ENCODE assay signal across 10 mouse cellular contexts in genomic region chr4:148084261-148084714, GRCm38 (mm10). TPM values are rescaled to one million over a fixed set of nuclear protein-coding genes. Genes with fewer than 3 reads are reported as not detected.
DNase-seq lines count a peak whose midpoint lies in the region; ATAC-seq and TF ChIP-seq lines count a peak whose summit lies in the region.
"Had no signal": no experiment of that assay in that cellular context is flagged by ENCODE, and none has a peak within 500 bp of the region (broad histone marks: within the 10 kb centered on the region; RNA-seq: fewer than 3 reads in every experiment).

No protein-coding gene starts in this region.

- H3K9ac ChIP-seq in heart, embryonic 13.5 days: peak overlapping the region; percentile 47; the same call in 1 of the 2 replicates
- H3K9ac ChIP-seq in liver, adult 2 months (ENCODE audit: low read depth, low read length): no peak overlapping the region
- H3K9ac ChIP-seq: limb, embryonic 15.5 days had no signal

- no peaks in the 10 kb centered on the region for H3K79me2 ChIP-seq in liver, adult 2 months (ENCODE audit: control insufficient read depth, insufficient read depth, low read length)

- intact Hi-C loops in left cerebral cortex, postnatal 4 days (cut with DNase I): no loop called here

- no peak overlapping the region for H3K4me3 ChIP-seq in heart, embryonic 13.5 days
- no peak overlapping the region for H3K4me3 ChIP-seq in liver, adult 2 months (ENCODE audit: insufficient read depth, low read depth, low read length)
- H3K4me3 ChIP-seq: erythroblast, embryonic 14.5 days; limb, embryonic 15.5 days had no signal

- no peak for ATAC-seq in heart, embryonic 13.5 days (ENCODE audit: extremely low read depth, insufficient number of reproducible peaks, low FRiP score, low TSS enrichment)
- ATAC-seq in erythroblast, adult 5-6 weeks (replicated peaks; ENCODE audit: low FRiP score, poor library complexity, severe bottlenecking): no peak
- ATAC-seq in granulocyte monocyte progenitor cell, adult 5-6 weeks (replicated peaks; ENCODE audit: poor library complexity, severe bottlenecking): no peak

- H3K36me3 ChIP-seq in heart, embryonic 13.5 days: peaks cover 24% of the 10 kb centered on the region
- H3K36me3 ChIP-seq in liver, adult 2 months (ENCODE audit: control insufficient read depth, insufficient read depth, low read length): no peaks in the 10 kb centered on the region

- H3K4me2 ChIP-seq in heart, embryonic 13.5 days: peak overlapping the region; percentile 15; the same call in 1 of the 2 replicates
- H3K4me2 ChIP-seq: limb, embryonic 15.5 days had no signal

- WGBS in heart, embryonic 13.5 days: 15% methylated on average over 8 of the region's 8 CpGs
- WGBS in liver, adult 2 months: 33% methylated on average over 8 of the region's 8 CpGs

- peaks cover 52% of the 10 kb centered on the region for H3K4me1 ChIP-seq in heart, embryonic 13.5 days
- no peaks in the 10 kb centered on the region for H3K4me1 ChIP-seq in liver, adult 2 months (ENCODE audit: control insufficient read depth, insufficient read depth, low read length)

- DNase-seq in urinary bladder, postnatal 14 days (ENCODE audit: low spot score): peak; percentile 49
- DNase-seq in urinary bladder, postnatal 25 days (ENCODE audit: low spot score): no peak
- peak; percentile 16 for DNase-seq in liver, adult 2 months (ENCODE audit: extremely low read depth, low read depth, low spot score)
- DNase-seq in thymus, adult 18-20 months: no peak
- DNase-seq in left cerebral cortex, postnatal 4 days: no peak

- no peak for TF ChIP-seq POLR2A in liver, adult 2 months (IDR thresholded peaks at IDR 0.05; ENCODE audit: extremely low read depth, insufficient read depth, low read length)

- H3K9me3 ChIP-seq in heart, embryonic 13.5 days: no peaks in the 10 kb centered on the region
- H3K9me3 ChIP-seq: limb, embryonic 15.5 days had no signal

- no peak overlapping the region for H3K27ac ChIP-seq in heart, embryonic 13.5 days (replicated peaks)
- peak overlapping the region; percentile 30 for H3K27ac ChIP-seq in liver, adult 2 months (replicated peaks; ENCODE audit: insufficient read depth, low read depth, low read length)
- H3K27ac ChIP-seq: limb, embryonic 15.5 days had no signal

- no peaks in the 10 kb centered on the region for H3K27me3 ChIP-seq in heart, embryonic 13.5 days (replicated peaks)
- H3K27me3 ChIP-seq in liver, adult 2 months (ENCODE audit: control insufficient read depth, insufficient read depth, low read length): no peaks in the 10 kb centered on the region
- H3K27me3 ChIP-seq: limb, embryonic 15.5 days had no signal

- TF ChIP-seq CTCF in liver, adult 2 months (IDR thresholded peaks at IDR 0.05; ENCODE audit: low read depth, low read length): no peak

RNA-seq across cellular contexts. Expression of gene Agtrap, which starts 3.5 kb away (rescaled TPM):
- 15.4 and 17.6 TPM in 2 replicates for polyA plus RNA-seq in heart, embryonic 13.5 days (2015; fragmentation: Nextera tagmentation; extraction: Ambion mirVana)
- 2.1 and 2.4 TPM in 2 replicates for total RNA-seq in liver, adult 2 months (2014; rRNA removed)
- 3.7 TPM in 2 replicates for polyA plus RNA-seq in liver, adult 2 months (2012; rRNA removed)
- 4.6 and 7.3 TPM in 2 replicates for total RNA-seq in erythroblast, adult 5-6 weeks (2015; ENCODE audit: low replicate concordance)
- total RNA-seq in erythroblast, adult 5-6 weeks (2017; ENCODE audit: low replicate concordance): 7.4 and 9.2 TPM in 2 replicates
- total RNA-seq in granulocyte monocyte progenitor cell, adult 5-6 weeks (2014; fragmentation: Nextera tagmentation): 28.5 and 30.0 TPM in 2 replicates
- 28.2 and 30.8 TPM in 2 replicates for total RNA-seq in granulocyte monocyte progenitor cell, adult 5-6 weeks (2017)
- 1 to 10 TPM; 4.2 to 4.6 TPM for total RNA-seq in left cerebral cortex, postnatal 4 days (2021)

RNA-seq across cellular contexts. Expression of gene Mthfr, which starts 45.4 kb away (rescaled TPM):
- polyA plus RNA-seq in heart, embryonic 13.5 days (2015; fragmentation: Nextera tagmentation; extraction: Ambion mirVana): 11.4 and 11.7 TPM in 2 replicates
- total RNA-seq in liver, adult 2 months (2014; rRNA removed): 4.1 and 6.2 TPM in 2 replicates
- 11.8 and 12.9 TPM in 2 replicates for polyA plus RNA-seq in liver, adult 2 months (2012; rRNA removed)
- total RNA-seq in erythroblast, adult 5-6 weeks (2015; ENCODE audit: low replicate concordance): 1.0 and 5.4 TPM in 2 replicates
- 4.9 and 7.7 TPM in 2 replicates for total RNA-seq in erythroblast, adult 5-6 weeks (2017; ENCODE audit: low replicate concordance)
- total RNA-seq in granulocyte monocyte progenitor cell, adult 5-6 weeks (2014; fragmentation: Nextera tagmentation): 5.4 and 7.6 TPM in 2 replicates
- total RNA-seq in granulocyte monocyte progenitor cell, adult 5-6 weeks (2017): 2.7 and 9.0 TPM in 2 replicates
- total RNA-seq in left cerebral cortex, postnatal 4 days (2021): 10 to 100 TPM; 17.5 to 18.4 TPM

RNA-seq across cellular contexts. Expression of gene Clcn6, which starts 45.7 kb away (rescaled TPM):
- polyA plus RNA-seq in heart, embryonic 13.5 days (2015; fragmentation: Nextera tagmentation; extraction: Ambion mirVana): 5.8 and 6.5 TPM in 2 replicates
- 1.8 and 2.8 TPM in 2 replicates for total RNA-seq in liver, adult 2 months (2014; rRNA removed)
- polyA plus RNA-seq in liver, adult 2 months (2012; rRNA removed): 2.0 and 5.3 TPM in 2 replicates
- 0.63 and 2.1 TPM in 2 replicates for total RNA-seq in erythroblast, adult 5-6 weeks (2015; ENCODE audit: low replicate concordance)
- total RNA-seq in erythroblast, adult 5-6 weeks (2017; ENCODE audit: low replicate concordance): 2.0 and 3.1 TPM in 2 replicates
- total RNA-seq in granulocyte monocyte progenitor cell, adult 5-6 weeks (2014; fragmentation: Nextera tagmentation): 7.4 and 9.1 TPM in 2 replicates
- total RNA-seq in granulocyte monocyte progenitor cell, adult 5-6 weeks (2017): 1.3 and 4.3 TPM in 2 replicates
- 10 to 100 TPM; 86.1 to 86.6 TPM for total RNA-seq in left cerebral cortex, postnatal 4 days (2021)

RNA-seq across cellular contexts. Expression of gene Mad2l2, which starts 45.9 kb away (rescaled TPM):
- polyA plus RNA-seq in heart, embryonic 13.5 days (2015; fragmentation: Nextera tagmentation; extraction: Ambion mirVana): 33.3 and 39.0 TPM in 2 replicates
- total RNA-seq in liver, adult 2 months (2014; rRNA removed): 8.1 and 8.9 TPM in 2 replicates
- 49.6 and 58.5 TPM in 2 replicates for polyA plus RNA-seq in liver, adult 2 months (2012; rRNA removed)
- 7.3 and 8.6 TPM in 2 replicates for total RNA-seq in erythroblast, adult 5-6 weeks (2015; ENCODE audit: low replicate concordance)
- total RNA-seq in erythroblast, adult 5-6 weeks (2017; ENCODE audit: low replicate concordance): 3.4 and 7.1 TPM in 2 replicates
- 27.7 and 36.6 TPM in 2 replicates for total RNA-seq in granulocyte monocyte progenitor cell, adult 5-6 weeks (2014; fragmentation: Nextera tagmentation)
- 4.3 and 10.0 TPM in 2 replicates for total RNA-seq in granulocyte monocyte progenitor cell, adult 5-6 weeks (2017)
- total RNA-seq in left cerebral cortex, postnatal 4 days (2021): 10 to 100 TPM; 53.0 to 55.4 TPM

RNA-seq across cellular contexts. Expression of gene Draxin, which starts 46.2 kb away (rescaled TPM):
- 0.03 and 0.05 TPM in 2 replicates for polyA plus RNA-seq in heart, embryonic 13.5 days (2015; fragmentation: Nextera tagmentation; extraction: Ambion mirVana)
- not detected in 2 replicates for total RNA-seq in liver, adult 2 months (2014; rRNA removed)
- not detected in 2 replicates for polyA plus RNA-seq in liver, adult 2 months (2012; rRNA removed)
- 0.42 TPM in 1 of 2 replicates, not detected in the other for total RNA-seq in erythroblast, adult 5-6 weeks (2015; ENCODE audit: low replicate concordance)
- 0.84 TPM in 1 of 2 replicates, not detected in the other for total RNA-seq in erythroblast, adult 5-6 weeks (2017; ENCODE audit: low replicate concordance)
- total RNA-seq in granulocyte monocyte progenitor cell, adult 5-6 weeks (2014; fragmentation: Nextera tagmentation): not detected in 2 replicates
- total RNA-seq in granulocyte monocyte progenitor cell, adult 5-6 weeks (2017): 0.05 TPM in 1 of 2 replicates, not detected in the other
- 10 to 100 TPM; 41.9 to 46.4 TPM for total RNA-seq in left cerebral cortex, postnatal 4 days (2021)
- polyA plus RNA-seq: erythroblast, embryonic 14.5 days had no signal

Comparison
In these comparisons a context has a peak if more than half of its experiments do, and no peak if none do; other contexts are left out.
1. DNase-seq: peak in urinary bladder, postnatal 14 days (single experiment) and liver, adult 2 months (single experiment); none in urinary bladder, postnatal 25 days (single experiment), thymus, adult 18-20 months (0 of 2) and left cerebral cortex, postnatal 4 days (single experiment).
2. RNA of gene Clcn6, which starts 45.7 kb away (total RNA-seq): 86.1 to 86.6 TPM in left cerebral cortex, postnatal 4 days; 1.3 to 9.1 TPM in granulocyte monocyte progenitor cell, adult 5-6 weeks, 0.63 to 3.1 TPM in erythroblast, adult 5-6 weeks and 1.8 to 2.8 TPM in liver, adult 2 months; every median in the first group is over 4 times any median in the second.